Mouse (Mus musculus) R1 (cell line): ENCODE results near the gene Spef1.

Experiments used
- DNase-seq: peaks from one replicate; pipeline ENCODE4 v3.0.0-alpha.2; 2018; ENCODE audit warnings: low read depth, low spot score

The Spef1 gene

DNA sequence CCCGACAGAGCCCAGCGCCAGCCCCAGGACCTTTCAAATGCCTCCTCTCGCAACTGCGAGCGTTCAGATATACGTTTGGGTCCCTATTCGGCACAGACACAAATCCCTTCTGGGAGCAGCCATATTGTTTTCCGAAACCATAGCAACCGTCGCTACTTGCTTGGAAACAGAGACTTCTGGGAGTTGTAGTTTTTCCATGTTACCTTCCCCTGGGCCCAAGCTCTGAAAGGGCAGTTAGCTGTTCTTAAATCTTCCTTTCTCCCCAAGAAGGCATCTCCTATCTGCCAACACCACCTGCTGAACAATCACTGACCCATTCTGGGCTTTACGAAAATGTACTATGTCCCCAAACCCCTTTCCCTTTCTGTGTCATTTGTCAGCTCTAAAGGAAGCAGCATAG is 12.4 kb downstream of the Spef1 start:
- DNase-seq = peak; percentile 87

DNA sequence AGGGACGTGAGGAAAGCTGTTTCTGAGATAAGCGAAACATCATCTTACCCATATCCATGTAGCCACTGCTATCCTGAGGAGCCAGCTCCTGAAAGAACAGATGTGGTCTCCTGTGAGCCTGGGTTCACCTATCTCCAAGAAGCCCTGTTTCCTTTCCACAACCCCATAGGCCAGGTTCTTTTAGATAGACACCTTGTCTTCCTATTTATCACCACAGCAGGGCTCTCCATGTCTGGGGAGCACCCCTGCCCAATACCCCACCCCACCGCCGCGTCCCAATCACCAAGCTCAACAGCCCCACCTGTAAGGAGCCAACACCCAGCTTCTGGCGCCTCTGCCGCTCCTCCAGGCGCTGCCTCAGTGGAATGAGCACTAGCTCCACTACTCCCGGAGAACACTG is 14.8 kb downstream of the Spef1 start:
- no peak for DNase-seq

DNA sequence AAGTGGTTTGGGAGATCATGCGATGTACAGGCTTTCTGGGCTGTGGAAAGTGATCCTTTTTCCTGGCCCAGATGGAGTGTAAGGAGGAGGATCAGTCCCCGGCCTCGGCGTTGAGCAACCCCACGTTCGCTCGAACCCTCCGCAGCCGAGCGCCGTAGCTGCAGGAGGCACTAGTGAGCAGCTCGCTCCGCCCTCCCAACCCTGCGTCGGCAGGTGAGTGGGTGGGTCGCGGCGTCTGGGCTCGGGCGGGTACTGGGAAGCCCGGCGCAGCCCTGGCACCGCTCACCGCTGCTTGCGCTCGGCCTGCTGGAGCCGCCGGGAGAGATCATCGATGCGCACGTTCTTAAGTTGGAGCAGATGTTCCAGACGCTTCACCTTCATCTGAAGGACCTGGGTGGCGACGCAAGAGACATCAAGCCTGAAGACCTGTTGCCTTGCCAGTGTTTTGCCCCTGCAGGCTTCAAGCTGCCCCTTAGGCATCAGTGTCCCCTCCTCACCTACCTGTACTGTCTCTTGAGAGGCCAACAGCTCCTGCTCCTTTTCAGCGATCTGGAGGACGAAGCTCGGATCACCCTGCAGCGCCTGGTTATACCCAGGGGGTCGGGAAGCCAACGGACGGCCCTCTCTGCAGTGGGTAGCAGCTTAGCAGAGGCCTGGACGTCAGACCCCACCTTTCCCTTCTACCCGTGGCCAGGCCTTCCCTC is 15.5 kb downstream of the Spef1 start:
- peak; percentile 59 for DNase-seq

DNA sequence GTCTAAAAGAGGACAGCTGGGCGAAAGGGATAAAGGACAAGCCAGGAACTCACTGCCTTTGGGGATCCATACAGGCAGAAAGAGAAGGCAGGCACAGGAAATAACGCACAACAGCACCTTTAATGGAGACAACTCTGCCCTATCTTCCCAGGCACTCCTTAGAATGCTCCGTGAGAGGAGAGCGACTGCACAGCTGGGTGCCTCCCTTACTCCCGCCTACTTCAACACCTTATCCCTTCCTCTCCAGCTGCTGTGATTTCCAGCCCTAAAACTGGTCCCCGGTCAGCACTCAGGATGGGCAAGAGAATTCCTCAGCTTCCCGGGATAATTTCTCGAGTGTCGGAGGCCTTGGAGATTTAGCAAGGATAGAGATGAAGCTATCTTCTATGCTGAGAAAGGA is 16.1 kb downstream of the Spef1 start:
- peak; percentile 75 for DNase-seq

DNA sequence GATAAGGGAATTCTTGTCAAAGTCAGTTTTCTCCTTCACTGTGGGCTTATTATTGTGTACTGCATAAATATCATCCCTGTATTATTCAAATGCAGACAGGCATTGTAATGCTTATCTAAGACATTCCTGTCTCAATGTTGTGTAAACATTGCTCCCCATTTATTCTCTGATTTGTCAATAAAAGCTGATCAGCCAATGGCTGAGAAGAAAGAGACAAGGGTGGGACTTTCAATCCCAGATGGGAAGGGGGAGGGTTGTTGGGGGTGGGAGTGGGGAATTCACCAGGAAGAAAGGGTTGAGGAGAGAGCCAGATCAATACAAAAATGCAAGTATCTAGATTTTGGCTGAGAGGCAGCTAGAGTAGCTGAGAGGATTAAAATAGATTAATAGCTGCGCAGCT is 18.2 kb downstream of the Spef1 start:
- peak; percentile 81 for DNase-seq

DNA sequence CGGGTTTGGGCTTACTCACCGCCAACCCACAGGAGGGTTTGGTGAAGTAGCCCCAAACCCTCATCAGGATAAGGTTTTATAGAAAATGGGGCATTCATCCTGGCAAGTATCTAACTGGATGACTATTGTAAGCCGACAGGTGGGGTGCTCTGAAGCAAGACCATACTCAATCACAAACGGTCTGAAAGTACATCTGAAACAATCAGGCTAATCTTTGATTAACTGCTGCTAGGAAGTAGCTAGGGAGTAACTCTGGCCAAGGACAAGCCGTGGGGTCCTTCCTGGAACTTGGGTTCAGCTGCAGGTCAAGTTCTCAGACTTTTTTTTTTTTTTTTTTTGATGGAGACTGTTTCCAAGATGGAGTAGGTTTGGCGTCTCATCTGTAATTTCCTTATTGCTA is 19.1 kb downstream of the Spef1 start:
- DNase-seq = peak; percentile 61

DNA sequence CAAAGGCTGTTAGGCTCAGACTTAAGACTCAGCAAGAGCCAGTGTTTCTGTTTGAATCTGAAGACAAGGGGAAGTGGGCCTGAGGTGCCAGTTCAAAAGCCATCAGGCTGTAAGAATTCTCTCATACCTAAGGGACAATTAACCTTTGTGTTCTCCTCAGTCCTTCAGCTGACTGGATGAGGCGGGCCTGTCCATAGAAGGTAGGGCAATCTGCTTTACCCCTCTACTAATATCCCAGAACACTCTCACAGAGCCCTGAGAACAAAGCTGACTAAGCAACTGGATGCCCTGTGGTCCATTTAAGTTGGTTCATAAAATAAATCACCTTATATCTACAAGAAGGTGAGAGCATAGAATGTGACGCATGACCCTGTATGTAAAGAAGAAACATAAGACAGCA is 20.9 kb downstream of the Spef1 start:
- no peak for DNase-seq

DNA sequence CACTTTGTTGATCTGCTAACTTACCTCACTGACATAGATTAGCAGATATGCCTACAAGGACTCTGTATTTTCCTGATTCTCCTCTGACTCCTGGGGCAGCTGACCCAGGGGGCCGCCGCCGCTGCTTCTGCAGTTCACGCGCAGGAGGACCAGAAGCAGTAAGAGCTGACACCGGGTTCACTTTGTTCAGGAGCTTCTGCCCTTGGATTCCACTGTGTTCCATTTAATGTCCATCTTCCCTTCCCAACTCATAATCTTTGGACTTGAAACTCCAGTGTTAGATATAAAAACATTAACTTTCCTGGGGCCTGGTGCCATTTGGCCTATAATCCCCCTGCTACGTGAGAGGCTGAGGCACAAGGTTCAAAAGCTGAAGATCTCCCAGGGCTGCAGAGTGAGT is 23.2 kb downstream of the Spef1 start:
- no peak for DNase-seq

DNA sequence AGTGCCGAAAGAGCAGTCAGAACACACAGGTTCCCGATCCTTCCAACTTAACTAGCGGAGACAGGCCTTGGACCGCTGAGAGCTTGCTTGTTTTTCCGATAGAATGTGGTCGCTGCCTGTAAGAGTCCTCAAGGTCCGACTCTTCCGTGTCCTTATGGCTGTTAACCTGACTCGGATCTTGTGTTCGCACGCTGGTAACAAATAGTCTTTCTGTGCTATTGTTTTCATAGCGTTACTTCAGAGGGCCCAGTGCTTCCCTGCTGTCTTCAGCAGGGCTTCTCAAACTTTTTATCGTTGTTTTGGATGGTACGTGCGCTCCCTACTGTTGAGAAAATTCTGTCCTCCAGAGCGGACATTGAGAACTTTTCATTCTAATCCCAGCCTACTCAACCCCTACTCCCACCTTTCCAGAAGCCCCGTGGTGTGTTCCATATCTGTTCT is 26.4 kb downstream of the Spef1 start:
- no peak for DNase-seq

DNA sequence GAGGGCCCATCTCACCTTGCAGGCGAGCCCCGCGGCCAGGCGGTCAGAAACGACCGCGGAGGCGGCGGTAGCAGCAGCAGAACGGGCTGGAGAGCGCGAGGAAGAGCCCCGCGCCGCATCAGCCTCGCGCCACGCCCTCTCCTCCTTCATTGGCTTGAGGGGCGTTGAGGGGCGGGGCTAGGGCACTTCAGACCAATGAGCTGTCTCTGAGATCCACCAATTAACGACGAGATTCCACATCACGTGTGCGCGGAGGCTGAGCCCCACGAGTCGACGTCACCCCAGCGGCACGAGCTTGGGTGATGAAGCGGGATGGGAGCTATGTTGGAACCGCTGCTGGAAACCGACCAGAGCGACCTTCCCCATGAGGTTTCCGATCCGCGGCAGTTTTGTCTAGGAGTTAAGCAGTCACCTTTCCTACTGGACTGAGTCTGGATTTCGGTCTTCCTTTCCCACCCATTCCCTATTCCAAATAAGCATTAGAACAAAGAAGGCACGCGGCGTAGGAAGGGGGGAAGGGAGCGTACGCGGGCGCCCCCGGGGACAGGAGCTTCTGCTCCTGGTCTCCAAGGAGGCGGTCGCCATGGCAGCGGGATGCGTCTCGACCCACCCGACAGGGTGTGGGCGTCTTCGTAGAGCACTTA is 27.0 kb downstream of the Spef1 start, which contains the start of gene 1700037H04Rik:
TSS of gene 1700037H04Rik (minus strand) at position 144 of the 644 bp plus-strand sequence.
- peak; percentile 99 for DNase-seq

DNA sequence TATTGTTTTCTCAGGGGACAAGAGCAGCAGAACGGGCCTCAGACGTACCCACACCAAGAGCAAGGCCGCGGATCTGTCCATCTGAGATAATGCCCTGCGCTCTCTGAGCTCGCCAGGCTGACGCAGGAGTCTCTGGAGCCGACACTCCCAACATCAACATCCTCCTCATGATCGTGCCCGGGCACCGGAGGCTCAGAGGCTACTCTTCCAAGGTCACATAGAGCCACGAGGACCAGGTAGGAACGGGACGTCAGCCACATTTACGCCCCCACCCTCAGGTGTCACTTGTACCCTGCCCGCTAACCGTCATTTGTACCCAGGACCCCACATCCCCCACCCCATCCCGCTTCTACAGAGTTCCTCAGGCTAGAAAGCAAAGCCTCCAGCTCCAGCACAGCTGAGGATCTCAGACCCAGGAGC is 27.6 kb downstream of the Spef1 start:
- no peak for DNase-seq

DNA sequence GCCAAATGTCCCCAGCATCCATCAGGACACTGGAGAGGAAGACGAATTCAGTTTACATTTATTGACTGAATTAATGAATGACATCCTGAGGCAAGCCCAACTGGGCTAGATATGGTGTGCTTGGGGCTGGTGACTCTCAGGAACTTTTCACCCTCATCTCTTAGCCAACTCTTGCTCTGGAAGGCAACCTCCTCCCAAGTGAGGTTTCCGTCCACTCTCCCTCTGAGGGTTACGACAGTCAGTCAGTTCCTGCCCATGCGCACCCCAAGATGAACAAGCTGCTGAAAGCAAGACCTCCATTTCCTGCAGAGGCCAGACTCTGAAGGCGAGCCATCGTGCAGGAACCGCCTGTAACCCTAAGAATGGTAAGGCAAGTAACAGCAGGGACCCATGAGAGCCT is 30.1 kb downstream of the Spef1 start:
- no peak for DNase-seq

DNA sequence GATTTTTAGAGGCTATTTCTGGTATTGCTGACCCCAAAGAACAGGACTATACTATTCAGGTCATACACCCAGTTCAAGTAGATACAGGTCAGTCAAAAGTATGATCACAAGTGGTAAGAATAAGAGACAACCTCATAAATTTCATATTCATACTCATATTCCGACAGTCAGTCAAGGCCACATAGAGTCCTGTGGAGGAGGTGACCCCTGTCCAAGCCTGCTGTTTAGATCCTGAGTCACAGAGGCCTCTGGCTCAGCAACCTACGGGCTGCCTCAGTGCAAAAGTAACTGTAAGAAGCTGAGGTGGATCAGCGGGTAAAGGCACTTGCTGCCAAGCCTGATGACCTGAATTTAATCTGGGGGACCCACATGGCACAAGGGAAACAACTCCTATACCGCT is 33.0 kb downstream of the Spef1 start:
- DNase-seq = no peak

DNA sequence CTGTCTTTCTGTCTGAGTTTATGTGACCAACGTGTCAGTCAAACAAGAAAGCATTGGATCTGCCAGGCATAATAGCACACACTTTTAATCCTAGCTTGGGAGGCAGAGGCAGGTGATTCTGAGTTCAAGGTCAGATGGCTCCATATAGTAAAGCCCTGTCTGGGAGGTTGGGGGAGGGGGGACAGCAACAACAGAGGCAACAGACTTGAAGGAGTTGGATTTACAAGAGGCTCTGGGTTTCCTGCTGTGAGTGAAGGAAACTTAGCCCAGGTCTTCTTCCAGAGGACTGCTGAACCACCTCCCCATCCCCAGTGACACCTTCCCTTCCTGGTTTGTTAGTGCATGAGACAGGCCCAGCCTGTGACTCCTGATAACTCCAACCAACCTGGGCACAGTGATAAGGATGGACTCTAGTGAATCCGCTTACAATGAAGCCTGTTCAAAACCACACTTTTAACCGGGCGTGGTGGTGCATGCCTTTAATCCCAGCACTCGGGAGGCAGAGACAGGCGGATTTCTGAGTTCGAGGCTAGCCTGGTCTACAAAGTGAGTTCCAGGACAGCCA is 34.8 kb downstream of the Spef1 start:
- DNase-seq = peak; percentile 98

DNA sequence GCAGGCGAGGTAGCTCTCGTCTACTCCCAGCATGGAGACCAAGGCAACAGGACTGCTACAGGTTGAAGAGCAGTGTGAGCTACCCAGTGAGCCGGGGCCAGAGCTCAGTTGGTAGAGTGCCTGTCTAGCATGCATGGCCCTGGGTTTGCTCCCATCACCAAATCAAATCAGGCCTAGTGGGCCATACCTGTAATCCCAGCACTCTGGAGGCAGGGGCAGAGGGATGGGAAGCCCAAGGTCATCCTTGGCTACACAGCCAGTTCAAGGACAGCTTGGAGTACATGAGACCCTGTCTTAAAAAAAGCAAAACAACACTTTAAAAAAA is 37.9 kb downstream of the Spef1 start:
- no peak for DNase-seq

DNA sequence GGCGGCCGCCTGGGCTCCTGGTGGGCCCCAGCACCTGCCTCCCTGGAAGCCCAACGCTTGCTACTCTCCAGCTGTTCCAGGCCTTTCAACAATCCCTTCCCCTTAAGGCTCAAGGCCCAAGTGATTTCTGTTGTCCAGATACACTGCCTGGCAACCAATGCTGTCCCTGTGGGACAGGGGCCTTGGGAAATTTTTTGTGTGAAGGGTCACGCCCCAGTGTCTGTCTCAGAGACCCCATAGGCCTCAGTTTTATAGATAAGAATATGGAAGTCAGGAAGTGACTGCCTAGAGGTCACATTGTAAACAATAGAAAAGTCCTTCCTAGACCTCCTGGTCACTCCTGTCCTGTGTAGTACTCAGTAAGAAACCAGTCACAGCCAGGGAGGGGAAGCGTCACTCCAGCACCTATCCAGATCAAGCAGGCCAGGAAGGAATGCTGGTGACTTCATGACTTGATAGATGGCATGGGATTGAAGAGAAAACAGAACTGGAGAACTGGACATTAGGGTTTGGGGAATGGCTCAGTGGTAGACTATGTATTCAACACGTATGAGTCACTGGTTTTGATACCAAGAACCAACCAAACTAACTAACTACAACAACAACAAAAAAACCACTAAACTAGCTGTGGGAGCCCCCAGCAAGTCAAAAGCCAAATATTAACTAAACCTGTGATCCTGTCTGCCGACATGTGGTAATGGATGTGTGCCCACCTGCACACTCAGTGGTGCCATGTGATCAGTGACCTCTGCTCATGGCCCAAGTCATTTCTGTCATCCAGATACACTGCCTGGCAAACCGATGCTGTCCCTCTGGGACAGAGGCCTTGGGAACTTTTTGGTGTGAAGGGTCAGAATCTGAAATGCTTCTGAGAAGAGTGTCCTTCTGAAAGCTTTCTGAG is 38.5 kb downstream of the Spef1 start:
- no peak for DNase-seq

DNA sequence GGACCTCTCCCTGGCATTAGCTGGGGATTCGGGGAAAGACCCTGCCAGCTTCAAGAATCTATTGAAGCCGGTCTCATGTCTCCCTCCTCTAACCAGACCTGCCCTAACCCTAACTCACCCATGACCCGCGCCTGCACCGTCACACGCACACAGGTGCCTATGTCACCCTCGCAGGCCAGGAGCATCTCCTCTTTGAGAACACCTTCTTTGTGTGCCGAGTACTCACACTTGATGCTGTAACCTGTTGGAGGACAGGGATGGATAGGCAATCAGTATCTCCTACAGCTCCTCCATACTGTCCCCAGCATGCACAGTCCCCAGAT is 40.1 kb downstream of the Spef1 start:
- DNase-seq = no peak

DNA sequence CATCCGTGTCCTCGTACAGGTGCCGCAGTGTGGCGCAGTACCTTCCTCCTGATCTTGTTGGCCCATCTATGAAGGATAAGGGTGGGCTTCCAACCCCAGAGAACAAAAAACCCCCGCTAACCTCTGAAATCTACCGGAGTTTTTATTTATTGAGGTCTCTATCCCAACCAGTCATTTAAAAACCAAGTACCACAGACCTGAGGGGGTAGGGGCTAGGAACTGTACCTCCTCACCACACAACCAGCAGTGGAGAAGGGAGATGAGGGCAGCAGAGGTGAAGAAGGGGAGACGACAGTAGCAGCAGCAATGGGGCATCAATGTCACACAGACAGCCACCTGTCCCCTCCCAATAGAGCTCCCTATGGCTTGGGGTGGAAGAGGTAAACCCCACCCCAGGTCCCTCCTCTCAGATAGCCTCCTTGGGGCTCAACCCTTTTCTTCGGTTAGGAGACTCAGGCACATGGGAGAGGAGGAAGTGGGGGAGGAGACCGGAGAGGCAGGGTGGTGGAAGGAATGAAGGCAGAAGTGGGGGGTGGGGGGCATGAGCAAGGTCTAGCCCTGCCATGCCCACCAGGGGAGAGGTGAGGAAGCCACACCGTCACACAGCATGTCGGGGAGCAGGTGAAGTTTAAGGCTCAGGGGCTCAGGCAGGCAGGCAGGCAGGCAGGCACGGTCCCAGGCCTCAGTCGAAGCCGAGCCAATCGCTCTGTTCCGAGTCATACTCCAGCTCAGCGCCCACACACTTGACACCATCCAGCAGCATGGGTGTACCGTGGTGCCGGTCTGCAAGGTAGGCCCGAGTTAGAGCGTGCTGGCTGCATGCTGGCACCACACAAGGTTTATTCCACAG is 40.7 kb downstream of the Spef1 start:
- no peak for DNase-seq

DNA sequence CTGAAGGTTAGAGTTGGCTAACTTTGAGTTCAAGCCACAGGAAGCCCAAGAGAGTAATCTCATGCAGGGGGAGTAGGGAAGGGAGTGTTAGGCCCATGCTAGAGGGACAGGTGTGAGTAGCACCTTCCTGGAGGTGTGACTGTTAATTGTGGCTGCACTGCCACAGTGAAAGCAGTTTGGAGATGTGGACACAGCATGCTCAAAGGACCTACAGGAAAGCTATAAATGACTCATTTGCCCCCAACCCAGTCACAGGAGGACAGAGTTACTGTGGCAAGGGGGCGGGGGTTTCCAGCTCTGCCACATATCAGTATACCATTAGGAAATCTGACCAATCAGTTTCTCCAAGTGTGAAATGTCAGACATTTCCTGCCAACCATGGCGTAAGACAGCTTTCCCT is 41.5 kb downstream of the Spef1 start:
- DNase-seq = no peak

DNA sequence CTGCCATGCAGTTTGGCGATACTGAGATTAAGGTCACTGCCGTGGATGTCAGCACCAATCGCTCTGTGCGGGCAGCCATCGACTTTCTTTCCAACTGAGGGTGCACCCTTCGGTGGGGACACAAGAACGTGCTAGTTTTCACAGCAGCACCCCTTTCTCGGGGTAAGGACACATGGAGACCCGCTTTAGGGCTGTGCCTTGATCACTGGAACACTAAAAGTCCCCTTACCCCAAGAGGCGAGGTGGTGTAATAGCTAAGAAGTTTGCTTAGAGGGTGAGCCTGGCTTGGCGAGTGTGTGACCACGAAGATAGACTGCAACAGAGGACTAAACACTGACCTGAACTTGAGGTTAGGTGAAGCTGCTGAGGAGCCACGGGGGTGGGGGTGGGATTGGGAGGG is 42.0 kb downstream of the Spef1 start:
- DNase-seq = peak; percentile 57

DNA sequence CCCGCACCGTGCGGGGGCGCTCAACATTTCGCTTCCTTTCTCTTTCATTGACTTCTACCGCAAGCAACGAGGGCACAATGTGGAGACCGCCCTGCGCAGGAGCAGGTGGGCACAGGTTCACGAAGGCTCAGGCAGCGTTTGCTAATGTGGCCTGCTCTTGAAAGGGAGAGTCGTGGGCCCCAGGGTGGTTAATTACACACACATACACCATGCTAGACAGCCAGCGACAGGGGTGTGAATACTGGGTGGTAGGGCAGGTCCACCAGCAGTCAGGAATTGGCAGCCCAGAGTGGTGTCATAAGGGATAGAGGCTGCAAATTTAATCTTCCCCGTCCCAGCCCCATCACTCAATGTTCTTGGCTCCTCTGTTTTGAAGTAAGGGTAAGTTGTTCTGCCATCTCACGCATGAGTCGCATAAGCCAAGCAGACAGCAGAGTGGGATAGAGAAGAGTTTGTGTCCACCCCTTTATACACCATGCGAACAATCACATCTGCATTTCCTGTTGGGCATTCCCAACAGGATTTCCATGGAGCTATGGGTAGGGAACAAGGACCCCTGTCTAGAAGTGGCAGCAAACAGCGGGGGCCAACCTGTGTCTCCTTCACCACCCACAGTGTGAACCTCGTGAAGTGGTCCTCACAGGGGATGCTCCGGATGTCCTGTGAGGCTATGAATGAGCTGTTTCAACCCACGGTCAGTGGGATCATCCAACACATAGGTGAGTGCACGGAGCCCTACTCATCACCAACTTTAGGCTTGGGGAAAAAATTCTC is 43.9 kb downstream of the Spef1 start:
- DNase-seq = no peak
